Mouse (Mus musculus): ENCODE data around the gene Apol11b. TPM values are rescaled to one million over a fixed set of nuclear protein-coding genes. Genes with fewer than 3 reads are reported as not detected.
"Not testable (repeated sequence)": the region's sequence is repeated elsewhere in the genome, so short reads cannot be mapped to it uniquely, and the experiment has no call there.

The Apol11b gene
- not detected for total RNA-seq (2021)
- long read RNA-seq, experiment 1, result 0 reads
- long read RNA-seq, experiment 2, result 0 reads

DNA sequence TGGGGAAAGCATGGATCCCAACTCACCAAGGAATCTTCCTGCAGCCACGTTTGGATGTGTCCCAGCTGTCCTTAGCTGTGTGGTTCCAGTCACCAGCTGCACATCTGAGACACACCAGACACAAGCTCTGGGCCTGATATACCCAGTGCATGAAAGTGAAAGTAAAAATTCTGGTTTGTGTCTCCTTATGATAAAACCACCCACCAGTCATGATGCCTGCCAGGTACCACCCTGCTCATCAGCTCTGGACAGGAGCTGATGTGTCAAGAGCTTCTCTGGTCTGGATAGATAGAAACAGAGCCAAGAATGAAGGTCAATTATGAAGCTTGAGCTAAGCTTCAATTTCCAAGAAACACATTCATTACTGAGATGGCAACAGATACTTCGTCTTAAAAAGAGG is at the start of gene Apol11b:
TSS of gene Apol11b (minus strand) at position 111 of the 400 bp plus-strand sequence.
- intact Hi-C loops (cut with DNase I); DNase-seq (ENCODE audit: low spot score in 2 of 2): not testable (repeated sequence)

DNA sequence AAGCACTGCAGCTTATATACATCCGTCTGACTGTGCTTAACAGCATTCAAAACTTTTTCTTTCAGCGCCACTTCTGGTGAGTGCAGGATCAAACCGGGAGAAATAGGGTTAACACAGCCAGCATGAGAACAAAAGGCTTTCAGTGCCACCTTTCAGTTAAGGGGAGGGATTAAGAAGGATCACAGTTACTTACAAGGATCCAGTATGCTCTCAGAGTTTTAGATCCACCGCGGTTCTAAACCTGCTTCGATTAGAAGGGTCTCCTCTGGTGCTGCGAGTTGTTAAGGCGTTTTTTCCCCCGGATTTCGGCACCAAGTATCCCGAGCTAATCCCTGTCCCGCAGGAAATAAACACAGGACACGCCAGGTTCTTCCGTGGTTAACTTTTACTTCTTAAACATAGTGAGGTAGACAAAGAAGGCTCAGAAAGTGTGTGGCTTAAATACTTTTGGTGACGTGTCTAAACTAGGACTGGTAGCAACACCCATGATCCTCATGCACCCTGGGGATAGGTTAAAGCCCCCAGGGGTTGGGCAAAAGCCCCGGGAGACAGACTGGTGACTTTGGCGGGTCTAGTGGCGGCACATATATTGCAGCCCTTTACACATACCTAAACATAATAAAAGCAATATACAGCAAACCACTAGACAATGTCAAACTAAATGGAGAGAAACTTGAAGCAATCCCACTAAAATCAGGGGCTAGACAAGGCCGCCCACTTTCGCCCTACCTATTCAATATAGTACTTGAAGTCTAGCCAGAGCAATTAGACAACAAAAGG is 48.6 kb upstream of the Apol11b start:
- DNase-seq (ENCODE audit: low spot score in 2 of 2); intact Hi-C loops (cut with DNase I): not testable (repeated sequence)

DNA sequence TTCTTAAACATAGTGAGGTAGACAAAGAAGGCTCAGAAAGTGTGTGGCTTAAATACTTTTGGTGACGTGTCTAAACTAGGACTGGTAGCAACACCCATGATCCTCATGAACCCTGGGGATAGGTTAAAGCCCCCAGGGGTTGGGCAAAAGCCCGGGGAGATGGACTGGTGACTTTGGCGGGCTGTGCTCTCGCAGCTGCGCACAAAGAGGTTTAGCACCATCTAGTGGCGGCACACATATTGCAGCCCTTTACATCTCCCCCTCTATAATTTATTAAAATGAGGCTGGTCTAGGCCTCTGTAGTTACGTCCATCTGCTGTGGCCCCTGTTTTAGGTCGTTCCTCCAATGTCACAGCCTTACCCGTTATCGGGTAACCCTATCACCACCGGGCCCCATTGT is 40.9 kb upstream of the Apol11b start:
- intact Hi-C loops (cut with DNase I), result not testable (repeated sequence)
- DNase-seq (ENCODE audit: low spot score in 2 of 2), result peak; percentile 5 to 45

DNA sequence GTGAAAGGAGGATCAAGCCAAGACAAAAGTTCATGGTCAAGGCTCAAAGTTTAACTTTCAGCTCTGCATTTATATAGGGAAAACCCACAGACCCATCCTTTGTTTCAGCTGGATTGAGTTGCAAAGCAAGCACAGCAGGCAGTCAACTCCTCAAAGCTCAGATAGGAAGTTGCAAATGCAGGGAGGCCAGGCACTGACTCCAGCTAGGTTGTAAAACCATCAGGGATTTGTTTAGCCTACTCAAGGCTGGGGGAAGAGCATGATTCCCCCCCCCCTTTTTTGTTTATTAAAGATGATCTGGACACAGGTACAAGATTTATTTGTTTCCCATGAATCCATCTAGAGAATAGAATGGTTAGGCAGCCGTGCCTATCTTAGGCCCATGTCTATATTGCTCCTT is 31.0 kb upstream of the Apol11b start:
- intact Hi-C loops (cut with DNase I); DNase-seq (ENCODE audit: low spot score in 2 of 2): not testable (repeated sequence)

DNA sequence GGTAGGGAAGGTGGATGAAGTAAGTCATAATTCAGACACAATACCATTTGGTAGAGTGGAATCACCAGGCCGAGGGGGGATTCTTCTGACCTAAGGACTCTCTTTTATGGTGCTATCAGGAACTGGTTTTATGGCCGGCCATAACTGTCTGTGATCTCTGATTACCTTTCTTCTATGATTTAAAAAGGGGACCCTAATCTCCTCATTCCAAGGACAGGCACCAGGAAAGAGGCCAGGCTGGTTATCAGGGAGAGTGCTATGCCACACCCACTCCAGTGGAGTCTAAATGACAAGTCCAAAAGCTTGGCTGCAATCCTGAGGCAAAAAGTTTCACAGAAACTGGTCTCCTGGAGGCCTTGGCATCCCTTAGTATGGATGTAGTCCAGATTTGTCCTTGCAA is 18.8 kb upstream of the Apol11b start:
- DNase-seq (ENCODE audit: low spot score in 2 of 2); intact Hi-C loops (cut with DNase I): not testable (repeated sequence)

DNA sequence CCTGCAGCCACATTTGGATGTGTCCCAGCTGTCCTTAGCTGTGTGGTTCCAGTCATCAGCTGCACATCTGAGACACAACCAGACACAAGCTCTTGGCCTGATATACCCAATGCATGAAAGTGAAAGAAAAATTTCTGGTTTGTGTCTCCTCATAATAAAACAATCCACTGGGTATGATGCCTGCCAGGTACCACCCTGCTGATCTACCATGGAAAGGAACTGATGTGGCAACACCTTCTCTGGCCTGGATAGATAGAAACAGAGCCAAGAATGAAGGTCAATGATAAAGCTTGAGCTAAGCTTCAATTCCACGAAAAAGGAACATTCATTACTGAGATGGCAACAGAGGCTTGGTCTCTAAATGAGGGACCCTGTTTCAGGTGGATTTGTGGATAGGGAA is 16.7 kb upstream of the Apol11b start:
- not testable (repeated sequence) for DNase-seq (ENCODE audit: low spot score in 2 of 2)

DNA sequence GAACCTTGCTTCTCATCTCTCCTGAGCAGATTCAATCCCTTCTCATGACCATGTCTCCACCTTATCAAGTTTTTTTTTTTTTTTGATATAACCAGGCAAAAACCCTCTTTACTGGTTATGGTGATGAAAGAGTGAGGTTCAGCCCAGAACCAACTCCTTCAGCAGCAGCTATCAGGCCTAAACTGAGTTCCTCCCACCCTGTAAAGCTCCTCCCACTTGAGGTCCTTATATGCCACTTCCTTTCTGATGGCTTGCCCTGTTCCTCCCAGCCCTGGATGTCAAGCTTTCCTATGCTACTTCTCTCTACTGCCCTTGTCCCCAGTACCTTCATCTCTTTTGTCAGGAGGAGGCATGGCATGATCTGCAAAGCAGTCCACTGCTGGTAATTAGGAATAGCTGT is 8.1 kb upstream of the Apol11b start:
- DNase-seq (ENCODE audit: low spot score in 2 of 2), result not testable (repeated sequence)

More for the DNA sequence above, 16.7 kb upstream of the Apol11b start:
- intact Hi-C loops (cut with DNase I), result not testable (repeated sequence)

DNA sequence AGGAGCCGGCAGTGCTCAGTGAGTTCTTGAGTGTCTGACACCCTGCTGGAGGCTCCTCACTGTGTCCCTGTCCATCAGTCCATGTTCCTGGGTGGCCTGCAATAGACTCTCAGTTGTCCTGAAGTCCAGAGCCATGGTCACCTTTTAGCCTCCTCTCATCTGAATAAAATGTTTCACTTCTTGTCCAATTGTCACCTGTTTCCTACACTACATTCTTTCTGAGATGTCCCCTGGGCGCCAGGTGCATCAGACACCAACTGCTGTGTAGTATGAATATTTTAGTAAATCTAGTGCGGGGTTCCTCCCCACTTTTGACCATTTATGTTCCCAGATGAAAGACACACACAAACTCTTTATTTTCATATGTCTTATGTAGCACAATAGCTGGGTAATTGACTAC is 13.3 kb downstream of the Apol11b start:
- intact Hi-C loops (cut with DNase I), result loop anchor here (2.0 kb wide), 1 partner anchor 109 kb away; no protein-coding TSS in a partner anchor
- DNase-seq (ENCODE audit: low spot score in 2 of 2), result not testable (repeated sequence)

More for the DNA sequence above, 8.1 kb upstream of the Apol11b start:
- intact Hi-C loops (cut with DNase I), result not testable (repeated sequence)

DNA sequence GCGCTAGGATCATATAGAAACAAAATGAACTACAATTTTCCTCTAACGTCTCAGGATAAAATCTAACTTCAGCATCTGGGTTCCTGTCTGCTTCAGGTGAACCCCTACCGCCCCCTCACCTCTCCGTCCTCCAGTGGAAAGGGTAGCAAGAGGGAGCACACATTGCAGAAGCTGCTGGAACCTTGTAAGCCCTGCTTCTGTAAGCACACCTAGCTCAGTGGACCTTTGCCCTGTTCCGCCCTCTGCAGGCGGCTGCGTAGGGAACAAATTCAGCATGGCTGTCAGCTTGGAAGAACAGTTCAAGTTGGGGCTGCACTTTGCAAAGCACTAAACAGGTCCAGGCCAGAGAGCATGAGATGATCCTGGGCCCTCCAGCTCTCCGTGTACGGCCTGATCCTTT is 14.4 kb downstream of the Apol11b start:
- intact Hi-C loops (cut with DNase I); DNase-seq (ENCODE audit: low spot score in 2 of 2): not testable (repeated sequence)

DNA sequence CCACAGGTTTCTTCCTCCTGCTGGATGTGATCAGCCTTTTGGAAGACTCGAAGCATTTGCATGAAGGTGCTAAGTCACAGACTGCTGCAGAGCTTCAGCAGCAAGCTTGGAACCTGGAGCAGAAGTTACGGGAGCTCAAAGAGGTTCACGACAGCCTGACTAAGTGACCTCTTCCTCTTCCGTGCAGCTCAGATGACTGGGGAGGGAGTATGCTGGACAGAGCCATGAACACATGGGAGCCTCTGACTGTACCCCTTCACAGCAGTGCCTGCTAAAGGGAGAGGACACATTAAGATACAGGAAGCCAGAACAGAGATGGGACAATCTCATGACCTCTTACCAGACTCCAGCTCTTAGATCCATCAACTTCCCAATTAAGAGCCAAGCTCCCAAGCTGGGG is 16.6 kb downstream of the Apol11b start:
- intact Hi-C loops (cut with DNase I); DNase-seq (ENCODE audit: low spot score in 2 of 2): not testable (repeated sequence)

DNA sequence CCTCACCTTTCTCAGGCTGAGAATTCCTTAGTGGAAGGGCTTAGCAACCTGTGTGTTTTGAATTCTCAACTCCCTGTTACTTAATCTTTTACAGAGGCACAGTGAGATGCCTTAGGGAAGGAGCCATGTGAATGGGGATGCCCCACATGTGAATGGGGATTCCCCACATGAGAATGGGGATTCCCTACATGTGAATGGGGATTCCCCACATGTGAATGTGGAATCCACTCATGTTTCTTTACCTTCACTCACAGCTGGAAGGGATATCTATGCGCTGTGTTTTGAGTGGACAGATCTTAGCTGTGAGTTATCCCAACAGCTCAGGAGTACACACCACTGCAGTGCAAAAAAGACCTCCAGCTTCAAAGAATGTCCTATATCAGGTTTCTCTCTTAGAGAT is 18.4 kb downstream of the Apol11b start:
- no peak for DNase-seq (ENCODE audit: low spot score in 2 of 2)
- intact Hi-C loops (cut with DNase I), result no loop called here

DNA sequence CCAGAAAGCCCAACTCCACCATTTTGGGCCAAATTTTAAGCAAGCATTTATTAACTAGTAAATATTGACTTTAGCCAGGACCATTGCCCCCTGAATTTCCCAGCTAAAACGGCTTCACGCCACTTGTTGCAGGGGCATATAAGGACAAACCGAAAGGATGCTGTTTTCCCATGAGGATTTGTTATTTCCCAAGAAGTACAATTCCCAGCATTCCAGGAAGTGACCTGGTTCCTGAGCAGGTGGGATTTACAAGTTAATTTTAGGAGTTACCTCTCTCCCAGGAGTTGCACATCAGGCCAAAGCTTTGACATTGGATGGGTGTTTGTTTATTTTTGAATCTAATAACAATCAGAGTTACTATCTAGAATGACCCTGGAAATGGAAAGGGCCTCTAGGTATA is 37.0 kb downstream of the Apol11b start:
- DNase-seq (ENCODE audit: low spot score in 2 of 2), result no peak
- intact Hi-C loops (cut with DNase I), result no loop called here

DNA sequence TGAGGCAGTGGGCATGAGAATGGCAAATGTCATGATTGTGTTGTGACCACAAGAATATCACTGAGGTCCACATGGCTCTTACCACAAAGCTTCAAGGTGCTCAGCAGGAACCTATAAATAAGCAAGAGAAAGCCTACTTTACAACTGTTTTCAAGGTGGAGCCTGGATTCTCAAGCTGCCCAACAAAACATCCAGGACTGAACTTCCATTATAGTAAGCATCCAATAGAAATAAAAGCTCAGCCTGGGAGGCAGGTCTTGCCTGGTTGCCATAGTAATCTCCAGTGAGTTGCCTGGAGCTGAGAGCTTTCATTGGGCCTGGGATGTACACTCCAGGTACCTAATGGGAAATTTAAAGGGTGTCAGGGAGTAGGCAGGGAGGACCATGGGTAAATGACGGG is 44.1 kb downstream of the Apol11b start, which contains the start of gene Gm36245:
TSS of gene Gm36245 (plus strand) at position 301 of the 400 bp plus-strand sequence.
- intact Hi-C loops (cut with DNase I), result no loop called here
- DNase-seq (ENCODE audit: low spot score in 2 of 2), result peak in 1 of 2 experiments; percentile 10

DNA sequence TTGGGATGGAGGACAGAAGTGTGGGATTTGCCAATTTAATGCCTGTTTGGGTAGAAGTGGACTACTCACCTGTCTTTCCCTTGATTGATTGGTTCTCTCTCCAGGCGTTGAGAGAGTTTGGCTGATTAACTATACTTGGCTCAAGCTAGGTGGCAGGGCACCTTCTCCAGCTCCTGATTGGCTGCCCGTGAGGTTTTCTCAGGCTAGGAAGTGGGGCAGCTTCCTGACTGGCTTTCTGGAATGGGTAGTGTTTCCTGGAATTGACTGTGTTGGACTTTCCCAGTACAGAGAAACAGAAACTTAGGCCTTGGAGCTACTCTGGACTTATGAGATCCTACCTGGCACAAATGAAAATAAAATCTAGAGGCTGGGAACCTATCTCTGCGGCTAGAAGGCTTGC is 44.7 kb downstream of the Apol11b start:
- DNase-seq (ENCODE audit: low spot score in 2 of 2), result no peak
- intact Hi-C loops (cut with DNase I), result no loop called here

DNA sequence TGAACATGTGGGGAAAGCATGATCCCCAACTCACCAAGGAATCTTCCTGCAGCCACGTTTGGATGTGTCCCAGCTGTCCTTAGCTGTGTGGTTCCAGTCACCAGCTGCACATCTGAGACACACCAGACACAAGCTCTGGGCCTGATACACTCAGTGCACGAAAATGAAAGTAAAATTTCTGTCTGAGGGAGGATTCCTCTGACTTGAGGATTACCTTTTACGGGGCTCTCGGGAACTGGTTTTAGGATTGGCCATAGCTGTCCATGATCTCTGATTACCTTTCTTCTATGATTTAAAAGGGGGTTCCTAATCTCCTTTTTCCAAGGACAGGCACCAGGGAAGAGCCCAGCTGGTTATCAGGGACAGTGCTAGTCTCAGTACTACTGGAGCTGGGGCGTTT is 47.1 kb downstream of the Apol11b start, which contains the start of gene Apol10b:
TSS of gene Apol10b (minus strand) at position 165 of the 400 bp plus-strand sequence.
- DNase-seq (ENCODE audit: low spot score in 2 of 2), result no peak
- intact Hi-C loops (cut with DNase I), result no loop called here

DNA sequence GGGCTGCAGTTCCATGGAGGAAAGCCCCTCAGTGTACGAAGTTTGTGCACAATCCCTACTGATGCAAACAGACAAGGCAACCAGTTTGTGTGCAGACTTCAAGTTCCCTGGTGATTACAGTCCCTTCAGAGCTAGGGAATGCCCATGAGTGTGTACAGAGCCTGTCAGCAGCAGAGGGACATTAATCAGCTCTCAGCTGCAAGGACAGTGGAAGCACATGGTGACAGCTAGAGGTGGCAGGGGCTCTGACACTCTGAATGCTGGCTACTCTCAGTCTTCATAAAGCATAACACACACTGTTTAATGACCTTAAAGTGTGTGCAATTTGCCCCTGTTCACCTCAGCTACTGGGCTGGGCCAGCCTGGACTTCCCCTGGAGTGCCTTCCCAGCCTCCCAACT is 49.5 kb downstream of the Apol11b start:
- no peak for DNase-seq (ENCODE audit: low spot score in 2 of 2)
- intact Hi-C loops (cut with DNase I), result no loop called here

DNA sequence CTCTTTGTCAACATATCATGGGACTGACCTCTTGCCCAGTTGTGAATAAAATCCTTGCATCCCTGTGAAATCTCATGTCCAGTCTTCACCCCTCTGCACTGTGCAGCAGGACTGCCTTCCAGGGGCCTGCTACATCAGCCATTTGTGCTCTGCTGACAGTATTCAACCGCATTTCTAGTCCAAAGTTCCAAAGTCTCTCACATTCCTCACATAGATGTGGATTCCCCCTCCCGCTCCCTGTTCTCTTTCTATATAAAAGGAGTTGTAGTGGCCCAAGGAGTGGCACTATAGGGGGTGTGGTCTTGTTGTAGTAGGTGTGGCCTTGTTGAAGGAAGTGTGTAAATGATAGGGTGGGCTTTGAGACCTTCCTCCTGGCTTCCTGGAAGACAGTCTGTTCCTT is 52.2 kb downstream of the Apol11b start:
- intact Hi-C loops (cut with DNase I), result no loop called here
- no peak for DNase-seq (ENCODE audit: low spot score in 2 of 2)

DNA sequence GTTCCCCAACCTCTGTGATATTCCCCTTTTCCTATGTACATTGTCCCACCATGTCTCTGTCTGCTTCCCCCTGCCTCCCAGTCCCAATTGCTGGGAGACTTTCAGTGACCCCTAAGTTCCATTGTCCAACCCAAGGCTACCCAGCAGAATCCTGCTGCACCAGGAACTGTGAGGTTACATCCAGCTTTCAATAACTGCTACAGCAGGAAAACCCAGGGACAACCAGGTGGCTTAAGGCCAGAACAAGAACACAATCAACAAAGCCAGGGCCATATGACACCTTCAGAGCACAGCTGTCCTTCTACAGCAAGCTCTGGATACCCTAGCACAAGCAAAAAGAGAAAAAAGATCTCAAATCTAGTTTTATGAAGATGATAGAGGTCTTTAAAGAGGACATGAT is 54.1 kb downstream of the Apol11b start:
- no peak for DNase-seq (ENCODE audit: low spot score in 2 of 2)
- intact Hi-C loops (cut with DNase I), result no loop called here

DNA sequence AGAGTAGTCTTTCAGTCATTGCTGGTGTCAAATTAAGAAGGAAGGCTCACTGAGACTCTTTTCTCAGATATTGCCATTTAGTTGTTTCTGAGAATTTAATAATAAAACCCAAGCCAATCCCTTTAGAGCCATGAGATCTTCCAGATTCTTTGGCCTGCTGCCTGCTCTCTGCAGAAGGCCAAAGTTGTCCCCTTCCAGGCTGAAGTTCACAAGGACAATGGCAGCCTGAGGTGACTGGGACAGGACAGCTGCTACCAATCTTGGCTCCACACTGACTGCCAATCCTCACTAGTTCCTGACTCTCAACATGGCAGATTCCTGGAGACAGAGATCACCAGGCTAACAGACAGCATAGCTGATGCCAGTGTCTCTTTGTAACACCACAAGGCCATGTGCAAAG is 56.1 kb downstream of the Apol11b start:
- DNase-seq (ENCODE audit: low spot score in 2 of 2), result no peak
- intact Hi-C loops (cut with DNase I), result no loop called here
